Mouse (Mus musculus) bone marrow macrophage, adult 2 months (primary cell): Measurements from ENCODE around the gene Ganab.

Experiments
- CTCF ChIP-seq: IDR thresholded peaks from 2 replicates; pipeline ENCODE4 v1.5.1; 2012; ENCODE audit warnings: low read depth, mild to moderate bottlenecking, low read length, moderate library complexity
- POLR2A ChIP-seq: IDR thresholded peaks from 2 replicates; pipeline ENCODE4 v1.6.1; 2012; ENCODE audit warnings: mild to moderate bottlenecking, low read depth, low read length, borderline replicate concordance

GRCm38 (mm10) chr19:8919000-8919399 is 21.1 kb downstream of the Ganab start:
- TF ChIP-seq CTCF (no peak), POLR2A (no peak)
